Mouse (Mus musculus) CD4-positive, CD25-positive, alpha-beta regulatory T cell, adult 4 months (primary cell): ENCODE data around the gene Pom121. TPM values are rescaled to one million over a fixed set of nuclear protein-coding genes. Genes with fewer than 3 reads are reported as not detected.

ENCODE experiments used
- ATAC-seq: one replicate; pipeline ENCODE4 v1.8.0; 2017
- polyA plus RNA-seq, 2 experiments: library from polyadenylated mRNA; unstranded; fragments of 100-300 nt; shearing (Covaris generic); gene quantifications; one replicate each; pipeline ENCODE4 v1.2.1; 2017

Gene Pom121
- 10 to 100 TPM; 12.2 to 20.4 TPM for polyA plus RNA-seq

DNA sequence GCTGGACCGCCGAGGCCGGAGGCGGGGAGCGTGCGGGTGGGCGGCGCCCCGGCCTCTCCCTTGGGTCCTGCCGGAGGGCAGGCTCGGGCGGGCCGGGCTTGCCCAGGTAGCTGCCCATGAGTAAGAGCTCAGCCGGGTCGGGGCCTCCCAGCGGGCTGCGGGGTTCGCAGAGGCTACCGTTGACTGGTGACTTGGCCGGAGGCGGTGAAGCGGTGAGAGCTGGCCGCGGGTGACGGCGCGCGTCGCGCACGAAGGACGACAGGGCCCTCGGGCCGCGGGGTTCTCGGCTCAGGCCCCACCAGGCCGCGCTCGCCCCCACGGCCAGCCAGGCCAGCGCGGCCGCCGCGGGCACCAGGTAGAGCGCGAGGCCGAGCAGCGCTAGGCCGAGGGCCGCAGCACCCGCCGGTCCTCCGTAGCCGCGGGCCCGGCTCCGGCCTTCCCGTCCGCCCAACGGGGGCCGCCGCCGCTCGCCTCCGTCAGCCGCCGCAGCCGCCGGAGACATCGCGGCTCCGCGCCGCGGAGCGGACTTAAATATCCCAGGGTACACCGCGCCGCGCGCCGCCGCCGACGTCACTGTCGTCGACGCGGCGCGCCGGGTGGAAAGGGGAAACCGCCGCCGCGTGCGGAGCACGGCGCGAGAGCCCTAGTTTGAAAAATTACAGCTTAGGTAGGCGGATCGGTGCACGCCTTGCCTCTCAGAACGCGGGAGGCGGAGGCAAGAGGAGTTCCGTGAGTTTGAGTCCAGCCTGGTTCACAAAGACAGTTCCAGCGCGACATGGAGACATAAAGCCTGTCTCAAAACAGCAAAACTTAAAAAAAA lies at the start of gene Pom121:
Gene Pom121, minus strand, starts transcription at position 543 of the 820 bp plus-strand sequence.
- ATAC-seq = peak; percentile 97

DNA sequence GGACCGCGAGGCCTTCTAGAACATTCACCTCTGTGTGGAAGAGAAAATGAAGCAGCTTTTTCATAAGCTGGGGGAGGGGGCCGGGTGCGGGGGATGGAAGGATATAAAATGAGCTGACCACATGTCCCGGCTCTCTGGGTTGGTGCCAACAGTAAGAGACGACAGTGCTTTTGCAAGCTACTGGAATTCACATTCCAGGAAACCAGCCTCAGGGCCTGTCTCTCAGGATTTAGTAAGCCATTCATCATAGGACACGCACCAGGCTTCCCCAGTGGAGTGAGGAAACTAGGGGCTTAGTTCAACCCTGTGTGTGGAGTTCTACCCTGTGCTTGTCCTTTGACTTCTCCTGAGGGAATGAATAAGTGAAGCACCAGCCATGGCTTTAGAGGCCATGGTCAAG lies 48.1 kb upstream of the Pom121 start:
- no peak for ATAC-seq

DNA sequence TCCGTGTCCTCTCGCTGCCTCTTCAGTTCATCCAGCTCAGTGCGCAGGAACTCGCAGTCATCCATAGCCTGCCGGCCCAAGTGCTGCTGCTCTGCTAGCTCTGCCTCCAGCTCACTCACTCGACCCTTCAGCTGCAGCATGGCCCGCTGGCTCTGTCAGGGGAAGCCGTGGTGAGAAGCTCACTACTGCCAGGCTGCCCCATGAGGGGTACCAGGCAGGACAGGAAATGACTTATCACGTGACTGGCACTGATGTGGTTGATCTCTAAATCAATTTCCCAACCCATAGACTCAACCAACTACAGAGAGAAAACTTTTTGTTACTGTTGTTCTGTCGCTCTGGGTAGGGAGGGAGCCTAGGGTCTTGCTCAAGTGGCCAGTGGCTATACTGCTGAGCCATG lies 40.7 kb upstream of the Pom121 start:
- no peak for ATAC-seq

DNA sequence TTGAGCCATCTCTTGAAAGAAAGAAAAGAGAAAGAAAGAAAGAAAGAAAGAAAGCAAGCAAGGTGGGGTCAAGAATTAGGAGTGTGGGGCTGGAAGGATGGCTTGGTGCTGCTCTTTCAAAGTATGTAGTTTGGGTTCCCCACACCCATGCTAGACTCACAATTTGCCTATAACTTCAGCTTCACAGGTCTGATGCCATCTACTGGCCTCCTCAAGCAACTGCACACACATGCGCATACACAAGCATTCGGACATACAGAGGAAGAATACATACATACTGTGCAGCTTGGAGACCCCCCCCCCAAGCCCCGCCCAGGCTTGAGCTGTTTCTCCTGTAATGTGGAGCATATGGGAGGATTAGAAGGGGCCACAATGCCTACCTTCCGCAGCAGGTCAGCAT lies 39.5 kb upstream of the Pom121 start:
- ATAC-seq = no peak

DNA sequence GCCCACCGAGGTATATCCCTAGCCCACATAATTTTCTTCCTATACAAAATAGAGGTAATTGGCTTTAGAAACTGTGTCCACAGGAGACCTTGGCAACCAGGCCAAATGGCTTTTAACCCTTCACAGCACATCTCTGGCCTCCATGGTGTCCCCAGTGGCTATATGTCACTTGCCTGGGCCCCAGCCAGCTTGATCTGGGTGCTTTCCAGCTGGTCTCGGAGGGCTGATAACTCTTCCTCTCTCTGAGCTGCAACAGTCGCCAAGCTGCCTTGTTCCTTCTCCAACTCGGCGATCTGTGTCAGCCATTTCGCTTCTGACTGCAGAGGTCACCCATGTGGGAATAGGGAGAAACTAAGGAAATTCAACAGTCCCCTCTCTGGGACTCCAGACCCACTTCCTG lies 36.8 kb upstream of the Pom121 start:
- no peak for ATAC-seq

DNA sequence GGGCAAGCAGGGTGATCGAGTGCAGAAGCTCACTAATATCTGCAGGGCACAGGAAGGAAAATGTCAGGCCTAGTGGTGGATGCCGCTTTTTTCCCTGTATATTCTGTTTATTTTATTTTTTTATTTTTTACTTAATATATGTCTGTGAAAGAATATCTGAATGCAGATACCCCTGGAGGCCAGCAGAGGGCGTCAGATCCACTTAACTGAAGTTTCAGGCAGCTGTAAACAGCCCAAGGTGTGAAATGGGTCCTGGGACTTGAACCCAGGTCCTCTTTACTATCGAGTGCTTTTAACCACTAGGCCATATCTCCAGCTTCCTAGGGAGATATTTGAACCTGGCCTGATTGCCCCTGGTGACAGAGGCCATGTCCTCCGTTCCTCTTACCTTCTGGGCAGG lies 34.4 kb upstream of the Pom121 start:
- no peak for ATAC-seq

DNA sequence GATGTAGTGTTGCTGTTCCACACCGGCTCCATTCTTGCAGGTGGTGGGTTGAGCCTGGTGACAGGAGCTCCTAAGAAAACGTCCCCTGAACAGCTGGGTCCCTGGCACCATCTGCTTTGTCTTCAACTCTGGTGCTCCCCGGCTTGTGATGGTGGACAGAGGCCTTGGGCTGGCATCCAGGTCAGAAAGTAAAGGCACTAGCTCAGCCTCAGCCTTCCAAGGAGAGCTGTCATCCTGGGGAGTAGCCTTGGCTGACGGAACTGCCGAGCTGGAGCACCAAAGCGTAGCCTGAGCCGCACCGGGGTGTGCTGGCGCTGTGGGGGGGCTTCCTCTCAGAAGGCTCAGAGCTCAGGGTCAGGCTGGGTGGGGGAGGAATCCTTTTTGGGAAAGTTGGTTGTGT lies 15.9 kb upstream of the Pom121 start:
- ATAC-seq = no peak

DNA sequence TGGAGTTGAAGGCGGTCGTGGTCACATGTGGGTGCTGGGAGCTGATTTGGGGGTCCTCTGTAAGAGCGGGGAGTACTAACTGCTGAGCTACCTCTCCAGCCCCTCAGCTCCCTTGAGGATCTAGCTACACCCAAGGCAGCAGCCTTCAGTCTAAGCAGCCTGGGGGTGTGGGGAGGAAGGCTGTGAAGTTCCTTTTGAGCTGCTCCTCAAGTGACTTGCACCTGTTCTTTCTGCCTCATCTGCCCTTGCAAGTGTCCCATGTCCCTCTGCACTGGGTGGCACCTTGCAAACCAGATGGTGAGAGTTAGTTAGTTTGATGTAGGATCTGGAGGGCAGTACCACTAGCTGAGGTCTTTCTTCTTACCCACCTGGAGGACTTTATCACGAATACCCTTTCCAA lies 13.8 kb upstream of the Pom121 start:
- no peak for ATAC-seq

DNA sequence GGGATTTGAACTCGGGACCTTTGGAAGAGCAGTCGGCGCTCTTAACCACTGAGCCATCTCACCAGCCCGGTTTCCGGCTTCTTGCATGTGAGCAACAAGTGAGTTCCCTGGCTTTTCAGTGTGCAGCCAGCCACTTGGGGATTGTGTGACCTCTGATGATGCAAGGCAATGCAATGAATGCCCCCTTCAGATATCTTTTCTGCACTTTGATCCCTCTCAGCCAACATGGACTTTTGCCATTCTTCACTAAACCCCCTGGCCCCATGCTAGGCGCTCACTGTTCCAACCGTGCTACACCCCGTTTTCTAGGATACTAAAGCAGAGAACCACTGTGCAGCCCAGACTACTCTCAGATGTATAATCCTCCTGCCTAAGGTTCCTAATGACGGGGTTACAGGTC lies 11.1 kb upstream of the Pom121 start:
- no peak for ATAC-seq

DNA sequence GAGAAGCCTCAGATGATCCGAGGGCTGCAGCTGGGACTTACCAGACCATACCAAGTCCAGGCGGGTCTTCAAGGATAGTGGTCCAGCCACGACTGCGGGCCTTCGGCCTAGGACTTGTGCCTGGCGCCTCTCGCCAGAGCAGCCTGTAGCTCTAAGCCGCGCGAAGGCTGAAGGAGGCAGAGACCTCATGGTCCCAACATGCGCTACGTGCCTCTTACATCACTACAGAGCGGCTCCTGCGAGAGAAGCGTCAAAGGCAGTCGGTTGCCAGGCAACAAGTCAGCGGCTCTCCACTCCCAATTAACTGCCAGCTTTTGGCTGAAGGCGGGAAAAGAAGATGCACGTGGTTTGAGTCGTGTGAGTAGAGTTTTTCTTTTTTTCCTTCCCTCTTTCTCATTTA lies 10.3 kb upstream of the Pom121 start:
- ATAC-seq = no peak

DNA sequence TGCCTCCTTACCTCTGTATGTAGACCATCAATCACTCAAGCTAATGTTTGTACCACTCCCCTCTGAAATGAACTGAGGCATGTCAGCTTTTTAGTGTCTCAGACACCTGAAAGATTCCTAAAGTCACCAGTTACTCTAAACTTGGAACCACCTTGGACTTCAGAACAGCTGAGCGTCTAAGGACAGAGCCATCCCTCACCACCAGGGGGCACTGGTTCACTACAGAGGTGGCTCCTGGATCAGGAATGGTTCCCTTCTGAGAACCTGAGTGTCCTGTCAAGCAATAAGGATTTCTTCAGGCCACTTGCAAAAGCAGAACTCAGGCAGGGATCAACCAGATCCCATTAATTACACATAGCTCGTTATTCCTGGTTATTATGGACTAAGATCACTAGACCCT lies 5.9 kb upstream of the Pom121 start:
- peak; percentile 70 for ATAC-seq

DNA sequence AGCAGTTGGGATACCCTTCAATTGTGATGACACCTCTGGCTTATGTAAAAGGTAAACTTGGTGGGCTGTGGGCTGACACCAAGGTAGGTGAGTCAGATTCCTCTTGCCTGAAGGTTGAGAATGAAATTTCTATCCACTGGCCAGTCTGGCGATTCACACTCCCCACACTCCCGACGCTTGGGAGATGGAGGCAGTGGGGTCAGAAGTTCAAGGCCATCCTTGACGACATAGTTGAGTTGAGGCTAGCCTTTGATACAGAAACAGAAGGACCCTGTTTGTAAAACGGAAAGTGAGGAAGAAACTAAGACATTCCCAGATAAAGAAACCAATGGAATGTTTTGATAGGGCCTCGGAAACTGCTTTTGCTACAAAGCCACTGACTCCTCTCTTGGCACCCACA lies 5.0 kb upstream of the Pom121 start:
- no peak for ATAC-seq

DNA sequence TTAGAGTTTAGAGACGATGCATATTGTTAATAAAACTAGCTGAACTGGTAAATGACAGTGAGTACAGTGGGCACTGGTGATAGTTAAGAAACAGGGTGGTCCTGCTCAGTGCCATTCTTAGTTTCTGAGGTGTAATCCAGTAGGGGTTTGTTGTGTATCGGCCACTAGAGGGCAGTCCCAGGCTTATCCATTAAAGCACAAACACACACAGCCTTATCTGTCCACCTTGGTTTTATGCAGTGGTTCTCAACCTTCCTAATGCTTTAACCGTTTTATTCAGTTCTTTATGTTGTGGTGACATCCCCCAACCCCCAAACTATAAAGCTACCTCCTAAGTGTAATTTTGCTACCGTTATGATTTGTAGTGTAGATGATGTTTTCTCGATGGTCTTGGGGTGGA lies 1.5 kb upstream of the Pom121 start:
- ATAC-seq = no peak

DNA sequence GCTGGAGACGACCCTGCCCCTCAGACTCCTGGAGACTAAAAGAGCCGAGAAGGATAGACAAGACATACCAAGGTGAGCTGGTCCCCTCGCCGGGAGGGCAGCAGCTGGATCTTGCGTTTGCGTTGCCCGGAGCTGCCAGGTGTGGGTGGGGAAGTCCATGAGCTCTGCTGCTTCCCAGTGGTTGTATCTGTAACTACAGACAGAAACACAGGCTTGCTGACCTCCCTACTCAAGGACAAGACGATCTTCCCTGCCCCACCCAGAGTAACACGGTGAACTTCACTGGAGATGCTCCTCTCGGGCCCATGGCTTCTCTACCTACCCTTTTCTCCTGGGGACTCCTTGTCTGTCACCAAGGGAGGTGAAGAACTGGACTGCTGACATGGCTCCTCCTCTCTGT lies 10.6 kb downstream of the Pom121 start:
- ATAC-seq = no peak

DNA sequence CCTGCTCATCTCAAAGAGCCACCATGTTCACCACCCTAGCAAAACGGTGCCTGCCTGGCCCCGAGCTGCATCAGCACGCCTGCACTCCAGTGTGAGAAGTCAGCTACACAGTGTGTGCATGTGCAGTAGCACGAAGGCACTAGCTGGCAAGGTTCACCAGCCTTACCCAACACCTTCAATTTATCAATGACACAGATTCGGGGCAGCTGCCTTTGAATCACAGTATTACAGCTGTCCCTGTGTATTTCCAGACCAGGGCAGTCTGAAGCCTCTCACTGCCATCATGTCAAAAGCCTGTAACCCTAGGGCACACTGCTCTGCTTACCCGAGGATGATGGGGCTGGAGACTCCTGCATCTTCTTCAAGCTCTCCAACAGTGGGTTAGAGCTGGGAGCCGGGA lies 11.6 kb downstream of the Pom121 start:
- no peak for ATAC-seq

DNA sequence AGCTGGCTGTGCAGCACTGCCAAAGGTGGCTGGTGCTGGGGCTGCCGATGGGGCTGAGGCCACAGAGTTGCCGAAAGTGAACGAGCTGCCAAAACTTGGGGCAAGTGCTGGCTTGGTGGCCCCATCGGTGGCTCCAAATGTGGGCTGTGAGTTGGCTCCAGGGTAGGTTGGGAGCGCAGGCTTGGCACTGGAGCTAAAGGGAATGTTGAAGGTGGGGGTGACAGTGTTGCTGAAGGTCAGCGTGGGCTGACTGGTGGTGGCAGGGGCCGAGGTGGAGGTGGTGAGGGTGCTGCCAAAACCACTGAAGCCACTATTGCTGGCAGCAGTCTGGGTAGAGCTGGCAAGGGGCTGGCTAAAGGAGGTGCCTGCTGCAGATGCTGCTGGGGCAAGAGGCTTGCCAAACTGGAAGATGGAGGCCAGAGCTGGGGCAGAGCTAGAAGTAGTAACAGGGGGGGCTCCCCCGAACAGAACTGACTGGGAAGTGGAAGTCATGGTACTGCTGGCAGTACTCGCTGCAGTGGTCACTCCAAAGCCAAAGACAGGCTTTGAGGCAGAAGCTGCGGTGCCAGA lies 12.9 kb downstream of the Pom121 start:
- no peak for ATAC-seq

DNA sequence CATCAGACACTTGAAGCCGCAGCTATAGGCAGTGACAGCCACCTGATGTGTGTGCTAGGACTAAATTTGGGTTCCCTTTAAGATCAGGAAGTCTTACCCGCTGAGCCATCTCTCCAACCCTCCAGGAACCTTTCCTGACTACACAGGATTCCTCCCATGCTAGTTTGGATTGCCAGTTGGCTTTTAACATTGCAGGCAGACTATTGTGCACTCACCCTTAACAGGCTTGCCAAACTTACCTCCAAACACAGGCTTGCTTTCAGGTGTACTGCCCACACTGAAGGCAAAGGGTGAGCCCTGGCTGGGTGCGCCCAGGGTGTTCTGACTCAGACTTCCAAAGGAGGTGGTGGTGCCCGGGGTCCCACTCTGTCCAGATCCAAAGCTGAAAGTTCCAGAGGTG lies 13.7 kb downstream of the Pom121 start:
- no peak for ATAC-seq

DNA sequence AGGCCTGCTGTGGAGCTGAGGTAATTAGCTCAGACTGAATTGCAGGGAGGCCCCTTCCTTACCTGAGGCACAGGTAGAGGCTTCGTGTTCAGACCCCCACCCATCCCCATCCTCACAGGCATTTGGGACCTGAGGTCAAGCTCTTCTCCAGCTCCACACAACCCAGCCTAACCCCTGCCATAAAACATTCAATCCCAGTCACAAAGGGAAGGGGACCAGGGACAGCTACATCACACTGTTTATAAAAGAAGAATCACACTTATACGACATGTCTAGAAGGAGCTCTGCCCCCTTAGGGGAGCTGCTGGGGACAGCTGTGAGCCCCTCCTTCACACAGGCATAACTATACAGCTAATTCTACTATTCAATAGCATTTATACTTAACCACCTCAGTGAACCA lies 18.0 kb downstream of the Pom121 start:
- ATAC-seq = no peak

DNA sequence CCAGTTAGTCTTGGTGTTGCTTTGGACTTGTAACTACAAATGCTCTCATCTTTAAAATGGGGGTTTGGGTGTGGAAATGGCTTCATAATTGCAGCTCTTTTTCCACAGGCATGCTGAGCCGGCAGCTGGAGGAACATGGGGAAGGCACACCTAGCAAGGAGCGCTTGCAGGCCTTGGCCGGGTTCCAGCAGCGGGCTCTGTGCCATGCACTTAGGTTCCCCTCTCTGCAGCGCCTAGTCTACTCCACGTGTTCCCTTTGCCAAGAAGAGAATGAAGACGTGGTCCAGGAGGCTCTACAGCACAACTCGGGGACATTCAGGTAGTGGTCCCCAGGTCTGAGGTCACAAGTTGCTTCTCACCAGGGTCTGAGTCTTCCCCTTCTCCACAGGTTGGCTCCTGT lies 19.2 kb downstream of the Pom121 start:
- ATAC-seq = no peak

DNA sequence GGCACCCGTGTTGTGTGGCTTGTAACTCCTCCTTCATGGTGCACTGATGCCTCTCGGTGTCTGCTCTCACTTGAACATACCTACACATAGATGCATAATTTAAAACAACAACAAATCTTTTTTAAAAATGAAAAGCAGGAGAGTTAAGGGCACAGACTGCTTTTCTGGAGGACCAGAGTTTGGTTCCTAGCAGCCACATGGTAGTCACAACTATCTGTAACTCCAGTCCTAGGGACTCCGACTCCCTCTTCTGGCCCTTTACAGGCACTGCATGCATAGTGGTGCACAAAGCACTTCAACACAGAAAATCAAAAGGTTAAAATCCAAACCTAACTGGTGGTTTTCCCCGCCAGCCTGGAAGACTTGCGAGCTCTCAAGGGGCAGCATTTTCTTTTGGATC lies 20.7 kb downstream of the Pom121 start:
- no peak for ATAC-seq

DNA sequence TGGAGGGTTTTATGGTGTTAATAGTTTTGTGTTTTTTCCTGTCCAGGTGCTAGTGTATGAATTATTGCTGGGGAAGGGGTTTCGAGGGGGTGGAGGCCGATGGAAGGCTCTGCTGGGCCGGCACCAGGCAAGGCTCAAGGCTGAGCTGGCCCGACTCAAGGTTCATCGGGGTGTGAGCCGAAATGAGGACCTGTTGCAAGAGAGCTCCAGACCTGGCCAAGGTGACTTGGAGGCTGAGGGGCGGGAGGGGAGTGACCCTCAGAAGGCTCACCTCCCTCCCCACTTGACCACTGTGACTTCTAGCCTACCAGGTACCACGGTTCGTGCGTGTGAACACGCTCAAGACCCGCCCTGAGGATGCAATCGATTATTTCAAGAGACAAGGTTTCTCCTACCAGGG lies 23.2 kb downstream of the Pom121 start:
- no peak for ATAC-seq

DNA sequence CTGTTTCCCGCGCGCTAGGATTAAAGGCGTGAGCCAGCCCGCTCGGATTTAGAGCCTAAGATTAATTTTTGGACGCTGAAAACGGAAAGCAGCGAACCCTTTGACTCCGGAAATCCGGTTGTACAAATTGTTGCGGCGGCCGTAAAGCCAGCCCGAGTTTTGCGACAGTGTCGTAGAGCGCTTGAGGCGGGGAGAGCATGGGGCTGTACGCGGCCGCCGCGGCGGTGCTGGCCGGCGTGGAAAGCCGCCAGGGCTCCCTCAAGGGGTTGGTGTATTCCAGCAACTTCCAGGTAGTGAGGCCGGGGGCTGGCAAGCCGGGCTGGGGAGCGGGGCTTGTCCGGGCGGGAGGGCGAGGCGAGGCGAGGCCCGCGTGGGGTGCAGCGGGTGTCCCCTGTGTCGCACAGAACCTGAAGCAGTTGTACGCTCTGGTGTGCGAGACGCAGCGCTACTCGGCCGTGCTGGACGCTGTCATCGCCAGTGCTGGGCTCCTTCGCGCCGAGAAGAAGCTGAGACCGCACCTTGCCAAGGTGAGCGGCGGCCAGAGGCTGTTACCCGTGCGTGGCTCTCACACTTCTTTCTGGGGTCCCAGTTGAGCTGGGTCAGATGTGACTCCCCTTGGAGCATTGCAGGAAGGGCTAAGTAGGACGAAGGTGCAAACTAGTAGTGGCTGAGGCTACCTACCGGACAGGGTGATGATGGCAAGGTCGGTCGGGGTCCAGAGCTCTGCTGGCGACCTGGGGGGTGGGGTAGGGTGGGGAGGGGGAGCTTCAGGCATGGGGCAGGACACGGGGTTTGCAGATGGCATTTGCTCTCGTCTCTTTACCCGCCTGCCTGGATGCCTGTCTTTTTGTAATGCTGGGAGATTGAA lies 24.3 kb downstream of the Pom121 start, which contains the start of gene Nsun5:
Gene Nsun5, plus strand, starts transcription at position 167 of the 868 bp plus-strand sequence.
- peak; percentile 91 for ATAC-seq

DNA sequence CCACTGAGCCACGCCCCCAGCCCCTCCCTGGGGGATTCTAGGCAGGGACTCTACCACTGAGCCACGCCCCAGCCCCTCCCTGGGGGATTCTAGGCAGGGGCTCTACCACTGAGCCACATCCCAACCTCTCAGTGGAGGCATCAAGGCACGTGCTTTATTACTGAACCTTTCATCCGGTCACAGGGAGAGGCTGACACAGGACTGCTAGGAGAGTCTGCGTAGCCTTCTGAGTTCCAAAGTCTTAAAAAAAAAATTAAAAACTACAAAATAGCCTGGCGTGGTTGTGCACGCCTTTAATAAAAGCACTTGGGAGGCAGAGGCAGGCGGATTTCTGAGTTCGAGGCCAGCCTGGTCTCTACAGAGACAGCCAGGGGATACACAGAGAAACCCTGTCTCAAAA lies 25.1 kb downstream of the Pom121 start:
- peak; percentile 30 for ATAC-seq

DNA sequence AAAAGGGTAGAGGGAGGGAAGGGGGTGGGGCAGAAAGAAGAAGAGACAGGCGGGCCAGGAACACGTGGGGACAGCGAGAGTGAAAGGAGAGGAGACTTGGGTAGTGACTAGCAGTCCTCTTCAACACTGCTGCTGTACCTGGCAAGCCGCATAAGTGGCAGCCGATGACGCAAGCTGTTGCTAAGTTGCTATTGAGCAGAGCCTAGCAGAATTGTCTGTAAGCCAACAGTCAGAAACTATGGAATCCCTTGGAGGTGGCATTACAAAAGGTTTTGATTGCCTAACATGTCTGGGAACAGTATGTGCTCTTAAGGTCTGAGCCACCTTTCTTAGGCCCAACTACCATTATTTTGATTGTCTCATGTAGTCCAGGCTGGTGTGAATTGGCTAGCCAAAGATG lies 26.0 kb downstream of the Pom121 start:
- no peak for ATAC-seq
